Mouse (Mus musculus) lung, embryonic 16.5 days (tissue): ENCODE data around the gene Pde8b. TPM values are rescaled to one million over a fixed set of nuclear protein-coding genes. Genes with fewer than 3 reads are reported as not detected.
A peak's percentile ranks its signal among the peaks of the same experiment; 100 is the strongest.

Source experiments
- ATAC-seq: fragments of 200-750 bp; cut with Nextera tagmentation; 2 replicates; pipeline ENCODE4 v1.8.0; 2017; ENCODE audit warnings: low read depth, mild to moderate bottlenecking, moderate library complexity
- H3K27ac ChIP-seq: fragments of 300-500 bp; sonication (generic); 2 replicates; pipeline ENCODE4 v1.5.1; 2014; ENCODE audit warnings: mild to moderate bottlenecking, control low read depth, low read length
- H3K27me3 ChIP-seq: fragments of 300-500 bp; sonication (generic); 2 replicates; pipeline ENCODE4 v1.6.1; 2014; ENCODE audit warnings: low read depth, low read length, mixed read lengths; ENCODE audit not compliant: control insufficient read depth, insufficient read depth
- H3K36me3 ChIP-seq: fragments of 300-500 bp; sonication (generic); 2 replicates; pipeline ENCODE4 v1.6.1; 2014; ENCODE audit warnings: low read length; ENCODE audit not compliant: control insufficient read depth, insufficient read depth
- H3K4me1 ChIP-seq: fragments of 300-500 bp; sonication (generic); replicated peaks from 2 replicates; pipeline ENCODE4 v1.6.1; 2014; ENCODE audit warnings: low read length, mixed read lengths; ENCODE audit not compliant: control insufficient read depth, insufficient read depth
- H3K4me2 ChIP-seq: fragments of 300-500 bp; sonication (generic); 2 replicates; pipeline ENCODE4 v1.6.1; 2014; ENCODE audit warnings: low read depth, low read length, control low read depth
- H3K4me3 ChIP-seq: fragments of 300-500 bp; sonication (generic); 2 replicates; pipeline ENCODE4 v1.5.1; 2014; ENCODE audit warnings: mild to moderate bottlenecking, low read length, control low read depth
- H3K9ac ChIP-seq: fragments of 300-500 bp; sonication (generic); 2 replicates; pipeline ENCODE4 v1.6.1; 2014; ENCODE audit warnings: low read length, control low read depth
- H3K9me3 ChIP-seq: fragments of 300-500 bp; sonication (generic); 2 replicates; pipeline ENCODE4 v1.6.1; 2016; ENCODE audit warnings: low read length; ENCODE audit not compliant: control insufficient read depth
- WGBS: fragments of 180-500 bp; shearing (Covaris S2); extraction: QIAGEN DNeasy Blood & Tissue Kit; methylation state at CpG from one replicate; pipeline ENCODE4 v1.1.7; 2014; 5-methylcytosine and 5-hydroxymethylcytosine counted together
- polyA plus RNA-seq: library from polyadenylated mRNA; unstranded; fragments of >200 nt; fragmentation: Nextera tagmentation; extraction: Ambion mirVana; gene quantifications from 2 replicates; pipeline ENCODE4 v1.2.1, GENCODE M21; 2015

Pde8b gene
- polyA plus RNA-seq, 1 experiment from 2014 or later: 9.4 TPM

- 50% methylated on average over 4 of the region's 4 CpGs for WGBS
- H3K9ac ChIP-seq: no peak overlapping the region
- no peak overlapping the region for H3K4me3 ChIP-seq
- no peak overlapping the region for H3K27ac ChIP-seq
- peaks cover 5% of the 10 kb centered on the region; the same call in 1 of the 2 replicates for H3K4me1 ChIP-seq
- H3K27me3 ChIP-seq: no peaks in the 10 kb centered on the region
- ATAC-seq: no peak; the same call in 1 of the 2 replicates
- H3K36me3 ChIP-seq: no peaks in the 10 kb centered on the region
- H3K4me2 ChIP-seq: no peak overlapping the region
- no peaks in the 10 kb centered on the region for H3K9me3 ChIP-seq
These were observed 147.0 kb downstream of the Pde8b start for GRCm38 (mm10) chr13:95102985-95103590.

GRCm38 (mm10) chr13:95101315-95101714 lies 148.8 kb downstream of the Pde8b start:
- Histone ChIP-seq H3K4me3 (no peak overlapping the region), H3K4me2 (no peak overlapping the region), H3K4me1 (peaks cover 10% of the 10 kb centered on the region; the same call in 1 of the 2 replicates), H3K27me3 (no peaks in the 10 kb centered on the region), H3K27ac (no peak overlapping the region), H3K9me3 (no peaks in the 10 kb centered on the region), H3K36me3 (no peaks in the 10 kb centered on the region), H3K9ac (no peak overlapping the region)
- no peak for ATAC-seq
- WGBS: 88% methylated on average over 8 of the region's 8 CpGs

- no peak overlapping the region for H3K27ac ChIP-seq
- no peak overlapping the region for H3K4me2 ChIP-seq
- no peaks in the 10 kb centered on the region for H3K36me3 ChIP-seq
- no peaks in the 10 kb centered on the region for H3K27me3 ChIP-seq
- ATAC-seq: no peak
- peaks cover 5% of the 10 kb centered on the region; the same call in 1 of the 2 replicates for H3K4me1 ChIP-seq
- no peak overlapping the region for H3K4me3 ChIP-seq
- H3K9ac ChIP-seq: no peak overlapping the region
- 49% methylated on average over 8 of the region's 8 CpGs for WGBS
- no peaks in the 10 kb centered on the region for H3K9me3 ChIP-seq
These were observed 151.0 kb downstream of the Pde8b start for GRCm38 (mm10) chr13:95098931-95099720.

GRCm38 (mm10) chr13:95096646-95097045 lies 153.5 kb downstream of the Pde8b start:
- H3K27ac ChIP-seq: no peak overlapping the region
- H3K4me2 ChIP-seq: no peak overlapping the region
- ATAC-seq: peak; percentile 90
- no peaks in the 10 kb centered on the region for H3K9me3 ChIP-seq
- H3K27me3 ChIP-seq: no peaks in the 10 kb centered on the region
- no peak overlapping the region for H3K9ac ChIP-seq
- H3K4me1 ChIP-seq: peaks cover 5% of the 10 kb centered on the region; the same call in 1 of the 2 replicates
- WGBS: 41% methylated on average over 3 of the region's 3 CpGs
- no peaks in the 10 kb centered on the region for H3K36me3 ChIP-seq
- no peak overlapping the region for H3K4me3 ChIP-seq

- no peak for ATAC-seq
- WGBS: 67% methylated on average over 10 of the region's 10 CpGs
- H3K4me3 ChIP-seq: no peak overlapping the region
- H3K27ac ChIP-seq: no peak overlapping the region
- no peaks in the 10 kb centered on the region for H3K9me3 ChIP-seq
- H3K4me2 ChIP-seq: no peak overlapping the region
- peaks cover 5% of the 10 kb centered on the region; the same call in 1 of the 2 replicates for H3K4me1 ChIP-seq
- H3K9ac ChIP-seq: no peak overlapping the region
- no peaks in the 10 kb centered on the region for H3K27me3 ChIP-seq
- H3K36me3 ChIP-seq: no peaks in the 10 kb centered on the region
These were observed 154.3 kb downstream of the Pde8b start for GRCm38 (mm10) chr13:95095860-95096259.

GRCm38 (mm10) chr13:95091546-95092445 lies 158.3 kb downstream of the Pde8b start:
- no peaks in the 10 kb centered on the region for H3K27me3 ChIP-seq
- H3K9me3 ChIP-seq: no peaks in the 10 kb centered on the region
- WGBS: 61% methylated on average over 14 of the region's 14 CpGs
- no peak for ATAC-seq
- no peak overlapping the region for H3K4me2 ChIP-seq
- no peak overlapping the region for H3K9ac ChIP-seq
- H3K27ac ChIP-seq: no peak overlapping the region
- no peaks in the 10 kb centered on the region for H3K36me3 ChIP-seq
- no peak overlapping the region for H3K4me3 ChIP-seq
- peaks cover 3% of the 10 kb centered on the region; the same call in 1 of the 2 replicates for H3K4me1 ChIP-seq

- no peak overlapping the region for H3K4me2 ChIP-seq
These were observed 162.8 kb downstream of the Pde8b start for GRCm38 (mm10) chr13:95087358-95087787.

GRCm38 (mm10) chr13:95086033-95086432 lies 164.1 kb downstream of the Pde8b start:
- Histone ChIP-seq H3K4me2 (no peak overlapping the region), H3K9ac (no peak overlapping the region), H3K27ac (no peak overlapping the region), H3K27me3 (no peaks in the 10 kb centered on the region), H3K4me1 (no peaks in the 10 kb centered on the region), H3K4me3 (no peak overlapping the region), H3K36me3 (no peaks in the 10 kb centered on the region), H3K9me3 (no peaks in the 10 kb centered on the region)
- 86% methylated on average over 5 of the region's 5 CpGs for WGBS
- ATAC-seq: no peak

More at GRCm38 (mm10) chr13:95087358-95087787, 162.8 kb downstream of the Pde8b start:
- ATAC-seq: no peak
- no peak overlapping the region for H3K4me3 ChIP-seq
- WGBS: 51% methylated on average over 8 of the region's 8 CpGs
- no peaks in the 10 kb centered on the region for H3K27me3 ChIP-seq
- H3K9ac ChIP-seq: no peak overlapping the region
- no peak overlapping the region for H3K27ac ChIP-seq
- H3K36me3 ChIP-seq: no peaks in the 10 kb centered on the region
- no peaks in the 10 kb centered on the region; the same call in 1 of the 2 replicates for H3K4me1 ChIP-seq
- no peaks in the 10 kb centered on the region for H3K9me3 ChIP-seq

GRCm38 (mm10) chr13:95082611-95083010 lies 167.5 kb downstream of the Pde8b start:
- 78% methylated on average over 3 of the region's 3 CpGs for WGBS
- no peak for ATAC-seq
- Histone ChIP-seq H3K9me3 (no peaks in the 10 kb centered on the region), H3K27ac (no peak overlapping the region), H3K4me2 (no peak overlapping the region), H3K27me3 (no peaks in the 10 kb centered on the region), H3K9ac (no peak overlapping the region), H3K4me1 (no peaks in the 10 kb centered on the region), H3K4me3 (no peak overlapping the region), H3K36me3 (no peaks in the 10 kb centered on the region)
